Mouse (Mus musculus): Measurements from ENCODE around the gene Smco4. TPM values are rescaled to one million over a fixed set of nuclear protein-coding genes. Genes with fewer than 3 reads are reported as not detected.
A peak's percentile ranks its signal among the peaks of the same experiment; 100 is the strongest.
"Not testable (repeated sequence)": the region's sequence is repeated elsewhere in the genome, so short reads cannot be mapped to it uniquely, and the experiment has no call there.

The Smco4 gene
- polyA plus RNA-seq, 1 experiment = 4.0 TPM

- no peaks in the 10 kb centered on the region for H3K4me1 ChIP-seq (ENCODE audit: control insufficient read depth, insufficient read depth, low read length)
- no peak overlapping the region for H3K27ac ChIP-seq (ENCODE audit: insufficient read depth, low read length)
- H3K4me3 ChIP-seq (ENCODE audit: insufficient read depth, low read length) = no peak overlapping the region
- TF ChIP-seq CTCF (IDR thresholded peaks at IDR 0.05; ENCODE audit: extremely low read depth, insufficient read depth, low read length) (no peak), POLR2A (IDR thresholded peaks at IDR 0.05; ENCODE audit: extremely low read depth, insufficient read depth, low read length) (no peak)
Observed at GRCm38 (mm10) chr9:15491686-15492085, 1.5 kb upstream of the Smco4 start.

- no peak overlapping the region for H3K27ac ChIP-seq (ENCODE audit: insufficient read depth, low read length)
- H3K4me1 ChIP-seq (ENCODE audit: control insufficient read depth, insufficient read depth, low read length) = no peaks in the 10 kb centered on the region
- TF ChIP-seq POLR2A (IDR thresholded peaks at IDR 0.05; ENCODE audit: extremely low read depth, insufficient read depth, low read length) = no peak
- no peak for TF ChIP-seq CTCF (IDR thresholded peaks at IDR 0.05; ENCODE audit: extremely low read depth, insufficient read depth, low read length)
- no peak overlapping the region for H3K4me3 ChIP-seq (ENCODE audit: insufficient read depth, low read length)
Observed at GRCm38 (mm10) chr9:15492401-15492800, 831 bp upstream of the Smco4 start.

- H3K4me3 ChIP-seq (ENCODE audit: insufficient read depth, low read length) = peak overlapping the region; percentile 43
- no peak overlapping the region for H3K27ac ChIP-seq (ENCODE audit: insufficient read depth, low read length)
- TF ChIP-seq POLR2A (IDR thresholded peaks at IDR 0.05; ENCODE audit: extremely low read depth, insufficient read depth, low read length) (no peak), CTCF (IDR thresholded peaks at IDR 0.05; ENCODE audit: extremely low read depth, insufficient read depth, low read length) (0 out of 2 replicates have a peak, but pooled peaks have one; percentile 17)
- no peaks in the 10 kb centered on the region for H3K4me1 ChIP-seq (ENCODE audit: control insufficient read depth, insufficient read depth, low read length)
Observed at GRCm38 (mm10) chr9:15493925-15494558, 810 bp downstream of the Smco4 start.

GRCm38 (mm10) chr9:15495281-15495680 lies 2.0 kb downstream of the Smco4 start:
- H3K4me1 ChIP-seq (ENCODE audit: control insufficient read depth, insufficient read depth, low read length); H3K4me3 ChIP-seq (ENCODE audit: insufficient read depth, low read length); H3K27ac ChIP-seq (ENCODE audit: insufficient read depth, low read length): not testable (repeated sequence)

- Histone ChIP-seq H3K4me3 (ENCODE audit: insufficient read depth, low read length) (no peak overlapping the region), H3K4me1 (ENCODE audit: control insufficient read depth, insufficient read depth, low read length) (no peaks in the 10 kb centered on the region), H3K27ac (ENCODE audit: insufficient read depth, low read length) (no peak overlapping the region)
- TF ChIP-seq POLR2A (IDR thresholded peaks at IDR 0.05; ENCODE audit: extremely low read depth, insufficient read depth, low read length) = no peak
- TF ChIP-seq CTCF (IDR thresholded peaks at IDR 0.05; ENCODE audit: extremely low read depth, insufficient read depth, low read length) = no peak
Observed at GRCm38 (mm10) chr9:15495921-15496577, 2.8 kb downstream of the Smco4 start.

GRCm38 (mm10) chr9:15500025-15500424 lies 6.8 kb downstream of the Smco4 start:
- H3K4me3 ChIP-seq (ENCODE audit: insufficient read depth, low read length) = no peak overlapping the region
- no peak for TF ChIP-seq CTCF (IDR thresholded peaks at IDR 0.05; ENCODE audit: extremely low read depth, insufficient read depth, low read length)
- TF ChIP-seq POLR2A (IDR thresholded peaks at IDR 0.05; ENCODE audit: extremely low read depth, insufficient read depth, low read length) = no peak
- no peak overlapping the region for H3K27ac ChIP-seq (ENCODE audit: insufficient read depth, low read length)
- no peaks in the 10 kb centered on the region for H3K4me1 ChIP-seq (ENCODE audit: control insufficient read depth, insufficient read depth, low read length)

- H3K4me3 ChIP-seq (ENCODE audit: insufficient read depth, low read length) = no peak overlapping the region
- no peak for TF ChIP-seq POLR2A (IDR thresholded peaks at IDR 0.05; ENCODE audit: extremely low read depth, insufficient read depth, low read length)
- TF ChIP-seq CTCF (IDR thresholded peaks at IDR 0.05; ENCODE audit: extremely low read depth, insufficient read depth, low read length) = no peak
- H3K27ac ChIP-seq (ENCODE audit: insufficient read depth, low read length) = no peak overlapping the region
- H3K4me1 ChIP-seq (ENCODE audit: control insufficient read depth, insufficient read depth, low read length) = no peaks in the 10 kb centered on the region
Observed at GRCm38 (mm10) chr9:15501319-15502256, 8.4 kb downstream of the Smco4 start.

- peaks cover 2% of the 10 kb centered on the region; the same call in 1 of the 2 replicates for H3K4me1 ChIP-seq (ENCODE audit: control insufficient read depth, insufficient read depth, low read length)
- TF ChIP-seq POLR2A (IDR thresholded peaks at IDR 0.05; ENCODE audit: extremely low read depth, insufficient read depth, low read length) (no peak), CTCF (IDR thresholded peaks at IDR 0.05; ENCODE audit: extremely low read depth, insufficient read depth, low read length) (no peak)
- H3K4me3 ChIP-seq (ENCODE audit: insufficient read depth, low read length) = no peak overlapping the region
- no peak overlapping the region for H3K27ac ChIP-seq (ENCODE audit: insufficient read depth, low read length)
Observed at GRCm38 (mm10) chr9:15502476-15502875, 9.2 kb downstream of the Smco4 start.

GRCm38 (mm10) chr9:15503307-15503706 lies 10.1 kb downstream of the Smco4 start:
- no peak for TF ChIP-seq CTCF (IDR thresholded peaks at IDR 0.05; ENCODE audit: extremely low read depth, insufficient read depth, low read length)
- TF ChIP-seq POLR2A (IDR thresholded peaks at IDR 0.05; ENCODE audit: extremely low read depth, insufficient read depth, low read length) = no peak

More at GRCm38 (mm10) chr9:15503307-15503706, 10.1 kb downstream of the Smco4 start:
- Histone ChIP-seq H3K4me1 (ENCODE audit: control insufficient read depth, insufficient read depth, low read length) (peaks cover 5% of the 10 kb centered on the region; the same call in 1 of the 2 replicates), H3K27ac (ENCODE audit: insufficient read depth, low read length) (no peak overlapping the region), H3K4me3 (ENCODE audit: insufficient read depth, low read length) (no peak overlapping the region)
